22 mouse cellular contexts compared by ENCODE assay signal in the genomic region with DNA sequence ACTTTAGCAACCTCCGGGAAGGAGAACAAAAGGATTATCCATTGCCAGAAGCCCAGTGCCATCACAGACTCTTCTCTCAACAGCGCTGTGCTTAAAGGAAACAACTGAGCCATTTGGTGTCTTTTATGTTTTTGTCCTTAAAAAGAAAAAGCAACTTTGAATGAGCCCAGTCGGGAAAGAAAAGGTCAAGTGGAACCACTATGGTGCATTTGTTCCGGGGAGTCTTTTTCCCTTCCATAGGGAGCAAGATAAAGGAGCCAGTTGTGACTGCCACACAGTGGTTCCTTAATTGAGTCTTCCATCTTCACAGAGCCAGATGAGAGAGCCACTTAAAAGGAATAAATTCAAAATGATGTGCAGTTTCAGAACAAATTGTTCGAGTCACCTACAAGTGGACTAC.
A peak's percentile ranks its signal among the peaks of the same experiment; 100 is the strongest.
DNase-seq lines count a peak whose midpoint lies in the region; ATAC-seq lines count a peak whose summit lies in the region.
"Had no signal": no experiment of that assay in that cellular context is flagged by ENCODE, and none has a peak within 500 bp of the region (broad histone marks: within the 10 kb centered on the region; RNA-seq: fewer than 3 reads in every experiment).

No protein-coding gene starts in this region.

- H3K4me1 ChIP-seq in hindbrain, embryonic 10.5 days (replicated peaks) = peaks cover 16% of the 10 kb centered on the region
- H3K4me1 ChIP-seq in hindbrain, embryonic 11.5 days (replicated peaks; ENCODE audit: control insufficient read depth, insufficient read depth, low read length) = no peaks in the 10 kb centered on the region
- H3K4me1 ChIP-seq: embryonic facial prominence, embryonic 12.5 days; forebrain, embryonic 12.5 days; heart, embryonic 10.5 days; intestine, embryonic 15.5 days had no signal

- no peak overlapping the region for H3K4me3 ChIP-seq in hindbrain, embryonic 10.5 days
- no peak overlapping the region for H3K4me3 ChIP-seq in hindbrain, embryonic 11.5 days (ENCODE audit: low read depth, low read length)
- H3K4me3 ChIP-seq: embryonic facial prominence, embryonic 12.5 days; forebrain, embryonic 12.5 days; heart, embryonic 10.5 days; intestine, embryonic 15.5 days had no signal

- no peak overlapping the region for H3K9ac ChIP-seq in hindbrain, embryonic 11.5 days (ENCODE audit: low read depth, low read length)
- H3K9ac ChIP-seq: embryonic facial prominence, embryonic 12.5 days; forebrain, embryonic 12.5 days; hindbrain, embryonic 14.5 days; intestine, embryonic 15.5 days had no signal

- H3K36me3 ChIP-seq in hindbrain, embryonic 10.5 days = no peaks in the 10 kb centered on the region
- no peaks in the 10 kb centered on the region for H3K36me3 ChIP-seq in hindbrain, embryonic 11.5 days (ENCODE audit: control insufficient read depth, insufficient read depth, low read length)
- H3K36me3 ChIP-seq: embryonic facial prominence, embryonic 12.5 days; forebrain, embryonic 12.5 days; heart, embryonic 10.5 days; intestine, embryonic 15.5 days had no signal

- no peak overlapping the region for H3K4me2 ChIP-seq in hindbrain, embryonic 11.5 days (replicated peaks; ENCODE audit: low read depth, low read length)
- H3K4me2 ChIP-seq: embryonic facial prominence, embryonic 12.5 days; forebrain, embryonic 12.5 days; hindbrain, embryonic 14.5 days; intestine, embryonic 15.5 days had no signal

- 31% methylated on average over 5 of the region's 5 CpGs for WGBS in hindbrain, embryonic 10.5 days
- 25% methylated on average over 5 of the region's 5 CpGs for WGBS in hindbrain, embryonic 11.5 days

- DNase-seq in hindbrain, embryonic 10.5 days (ENCODE audit: low spot score) = peak; percentile 11
- DNase-seq in hindbrain, embryonic 11.5 days (ENCODE audit: low spot score) = no peak
- DNase-seq in ZHBTc4 (ENCODE audit: low read depth, low spot score) = peak; percentile 1
- peak; percentile 21 for DNase-seq in embryo, embryonic 10 days (ENCODE audit: low spot score)
- DNase-seq in mesoderm, embryonic 11.5 days (ENCODE audit: low read depth, low spot score) = peak; percentile 14
- DNase-seq in thymus, postnatal 25 days = no peak
- DNase-seq: adrenal gland, adult 2 months; adrenal gland, postnatal 25 days; cerebellum, adult 11-12 months; cerebellum, adult 9-10 months; cerebellum, postnatal 25 days; gastrocnemius, postnatal 10 days; heart, adult 18-20 months; heart, postnatal 10 days; heart, postnatal 4 days had no signal

- no peaks in the 10 kb centered on the region for H3K9me3 ChIP-seq in hindbrain, embryonic 10.5 days
- no peaks in the 10 kb centered on the region for H3K9me3 ChIP-seq in hindbrain, embryonic 11.5 days (ENCODE audit: control insufficient read depth, low read length)
- H3K9me3 ChIP-seq: embryonic facial prominence, embryonic 12.5 days; forebrain, embryonic 12.5 days; heart, embryonic 10.5 days; intestine, embryonic 15.5 days had no signal

- H3K27me3 ChIP-seq in hindbrain, embryonic 10.5 days (ENCODE audit: insufficient read depth, poor library complexity, severe bottlenecking) = peaks cover 11% of the 10 kb centered on the region
- H3K27me3 ChIP-seq in hindbrain, embryonic 11.5 days (ENCODE audit: control insufficient read depth, insufficient read depth, low read length) = no peaks in the 10 kb centered on the region
- H3K27me3 ChIP-seq: CH12.LX; embryonic facial prominence, embryonic 12.5 days; forebrain, embryonic 12.5 days; intestine, embryonic 15.5 days; Patski had no signal

- ATAC-seq in hindbrain, embryonic 11.5 days (ENCODE audit: low FRiP score) = no peak
- ATAC-seq: intestine, embryonic 15.5 days; Patski had no signal

- H3K27ac ChIP-seq in hindbrain, embryonic 10.5 days = no peak overlapping the region
- H3K27ac ChIP-seq in hindbrain, embryonic 11.5 days (ENCODE audit: low read depth, low read length) = no peak overlapping the region
- H3K27ac ChIP-seq: embryonic facial prominence, embryonic 12.5 days; forebrain, embryonic 12.5 days; heart, embryonic 10.5 days; hindbrain, embryonic 14.5 days; intestine, embryonic 15.5 days had no signal

Comparison
In these comparisons a context has a peak if more than half of its experiments do, and no peak if none do; other contexts are left out.
1. DNase-seq: peak in hindbrain, embryonic 10.5 days (single experiment), ZHBTc4 (single experiment), embryo, embryonic 10 days (single experiment) and mesoderm, embryonic 11.5 days (single experiment); none in hindbrain, embryonic 11.5 days (single experiment) and thymus, postnatal 25 days (single experiment).